Mouse (Mus musculus) right cerebral cortex, postnatal 10 days (tissue): ENCODE results near the gene Ocel1.

Source experiments
- DNase-seq, 2 experiments: peaks; one replicate each; pipeline ENCODE4 v3.0.0; 2021; ENCODE audit warnings: low spot score in 2 of 2

The Ocel1 gene

GRCm38 (mm10) chr8:71379512-71380075, 8.5 kb downstream of the Ocel1 start:
- DNase-seq = no peak

GRCm38 (mm10) chr8:71380178-71381171, 9.4 kb downstream of the Ocel1 start:
- DNase-seq = no peak

- DNase-seq = peak in 1 of 2 experiments; percentile 75
Measured at GRCm38 (mm10) chr8:71381421-71381970, 10.4 kb downstream of the Ocel1 start, which contains the start of gene Nr2f6. Gene Nr2f6, minus strand, starts transcription at chr8:71381960.

GRCm38 (mm10) chr8:71381971-71382961, 11.2 kb downstream of the Ocel1 start:
- DNase-seq = peak; percentile 88 to 89

GRCm38 (mm10) chr8:71383396-71383795, 12.3 kb downstream of the Ocel1 start:
- no peak for DNase-seq

- DNase-seq = no peak
Measured at GRCm38 (mm10) chr8:71383860-71384259, 12.8 kb downstream of the Ocel1 start.

GRCm38 (mm10) chr8:71385212-71385835, 14.2 kb downstream of the Ocel1 start:
- no peak for DNase-seq

- no peak for DNase-seq
Measured at GRCm38 (mm10) chr8:71388267-71388666, 17.2 kb downstream of the Ocel1 start.

GRCm38 (mm10) chr8:71391696-71392095, 20.6 kb downstream of the Ocel1 start:
- peak in 1 of 2 experiments; percentile 7 for DNase-seq

GRCm38 (mm10) chr8:71392391-71392790, 21.3 kb downstream of the Ocel1 start:
- DNase-seq = peak; percentile 15 to 19

- DNase-seq = peak; percentile 30
Measured at GRCm38 (mm10) chr8:71392871-71393270, 21.8 kb downstream of the Ocel1 start.

GRCm38 (mm10) chr8:71394481-71394880, 23.4 kb downstream of the Ocel1 start:
- peak; percentile 18 to 24 for DNase-seq

- peak in 1 of 2 experiments; percentile 22 for DNase-seq
Measured at GRCm38 (mm10) chr8:71395071-71395470, 24.0 kb downstream of the Ocel1 start.

- DNase-seq = peak; percentile 21 to 35
Measured at GRCm38 (mm10) chr8:71395629-71396028, 24.5 kb downstream of the Ocel1 start, which contains the start of gene Ushbp1. Gene Ushbp1, minus strand, starts transcription at chr8:71395802.

GRCm38 (mm10) chr8:71396639-71397305, 25.7 kb downstream of the Ocel1 start, which contains the start of gene Babam1:
Gene Babam1, plus strand, starts transcription at chr8:71396861.
- DNase-seq = peak; percentile 96 to 98

- DNase-seq = peak; percentile 25 to 39
Measured at GRCm38 (mm10) chr8:71397701-71398100, 26.6 kb downstream of the Ocel1 start.

- peak; percentile 15 to 23 for DNase-seq
Measured at GRCm38 (mm10) chr8:71400826-71401225, 29.7 kb downstream of the Ocel1 start.

- DNase-seq = peak; percentile 21 to 25
Measured at GRCm38 (mm10) chr8:71401454-71401853, 30.4 kb downstream of the Ocel1 start.

- DNase-seq = peak in 1 of 2 experiments; percentile 18
Measured at GRCm38 (mm10) chr8:71402446-71402964, 31.4 kb downstream of the Ocel1 start.
